Mouse (Mus musculus): ENCODE results near the gene Rab4a. TPM values are rescaled to one million over a fixed set of nuclear protein-coding genes. Genes with fewer than 3 reads are reported as not detected.

Gene Rab4a
- polyA plus RNA-seq (2015; fragmentation: Nextera tagmentation; extraction: Ambion mirVana), result 46.9 and 47.4 TPM in 2 replicates

GRCm38 (mm10) chr8:123805718-123806373 lies at the start of gene Rab4a:
Gene Rab4a (plus strand): TSS chr8:123805985.

GRCm38 (mm10) chr8:123859648-123860259 lies 54.0 kb downstream of the Rab4a start, which contains the start of gene Ccsap:
Gene Ccsap (minus strand): TSS chr8:123860209.

Other genes starting within 250 kb of the Rab4a start
- gene Rhou, start 152.1 kb upstream of the Rab4a start, polyA plus RNA-seq (2015; fragmentation: Nextera tagmentation; extraction: Ambion mirVana), result 1.9 and 2.7 TPM in 2 replicates
- gene Ccsap, start 54.2 kb downstream of the Rab4a start, polyA plus RNA-seq (2015; fragmentation: Nextera tagmentation; extraction: Ambion mirVana), result 3.7 and 4.5 TPM in 2 replicates
- gene Acta1, start 88.8 kb downstream of the Rab4a start, polyA plus RNA-seq (2015; fragmentation: Nextera tagmentation; extraction: Ambion mirVana), result 2.9 and 4.4 TPM in 2 replicates
- 23.6 and 23.9 TPM in 2 replicates for gene Nup133, start 143.3 kb downstream of the Rab4a start, polyA plus RNA-seq (2015; fragmentation: Nextera tagmentation; extraction: Ambion mirVana)
- 114 and 131 TPM in 2 replicates for gene Abcb10, start 177.1 kb downstream of the Rab4a start, polyA plus RNA-seq (2015; fragmentation: Nextera tagmentation; extraction: Ambion mirVana)
- gene Taf5l, start 215.4 kb downstream of the Rab4a start, polyA plus RNA-seq (2015; fragmentation: Nextera tagmentation; extraction: Ambion mirVana), result 27.7 and 27.8 TPM in 2 replicates
- gene Urb2, start 215.5 kb downstream of the Rab4a start, polyA plus RNA-seq (2015; fragmentation: Nextera tagmentation; extraction: Ambion mirVana), result 2.2 and 2.3 TPM in 2 replicates